Mouse (Mus musculus) kidney, embryonic 14.5 days (tissue): ENCODE results near the gene Dirc2. TPM values are rescaled to one million over a fixed set of nuclear protein-coding genes. Genes with fewer than 3 reads are reported as not detected.

Experiments
- ATAC-seq: fragments of 200-750 bp; cut with Nextera tagmentation; 2 replicates; pipeline ENCODE4 v1.8.0; 2017; ENCODE audit warnings: moderate number of reproducible peaks, mild to moderate bottlenecking, moderate TSS enrichment, moderate library complexity; ENCODE audit not compliant: low FRiP score, low TSS enrichment
- H3K27ac ChIP-seq: fragments of 300-500 bp; sonication (generic); 2 replicates; pipeline ENCODE4 v1.5.1; 2014; ENCODE audit warnings: low read depth, mild to moderate bottlenecking, low read length, moderate library complexity, mixed read lengths
- H3K27me3 ChIP-seq: fragments of 300-500 bp; sonication (generic); 2 replicates; pipeline ENCODE4 v1.6.1; 2014; ENCODE audit warnings: mild to moderate bottlenecking, low read length; ENCODE audit not compliant: control insufficient read depth, insufficient read depth
- H3K36me3 ChIP-seq: fragments of 300-500 bp; sonication (generic); 2 replicates; pipeline ENCODE4 v1.6.1; 2014; ENCODE audit warnings: low read length, mixed read lengths; ENCODE audit not compliant: control insufficient read depth, insufficient read depth
- H3K4me1 ChIP-seq: fragments of 300-500 bp; sonication (generic); 2 replicates; pipeline ENCODE4 v1.6.1; 2014; ENCODE audit warnings: low read length, mixed read lengths; ENCODE audit not compliant: control insufficient read depth, insufficient read depth
- H3K4me2 ChIP-seq: fragments of 300-500 bp; sonication (generic); replicated peaks from 2 replicates; pipeline ENCODE4 v1.6.1; 2014; ENCODE audit warnings: low read depth, mild to moderate bottlenecking, low read length
- H3K4me3 ChIP-seq: fragments of 300-500 bp; sonication (generic); 2 replicates; pipeline ENCODE4 v1.5.1; 2014; ENCODE audit warnings: mild to moderate bottlenecking, low read length
- H3K9ac ChIP-seq: fragments of 300-500 bp; sonication (generic); 2 replicates; pipeline ENCODE4 v1.6.1; 2014; ENCODE audit warnings: low read depth, mild to moderate bottlenecking, low read length, moderate library complexity
- H3K9me3 ChIP-seq: fragments of 300-500 bp; sonication (generic); 2 replicates; pipeline ENCODE4 v1.6.1; 2016; ENCODE audit warnings: low read length; ENCODE audit not compliant: control insufficient read depth
- WGBS: fragments of 180-500 bp; shearing (Covaris S2); extraction: QIAGEN DNeasy Blood & Tissue Kit; methylation state at CpG from one replicate; pipeline ENCODE4 v1.1.7; 2014; 5-methylcytosine and 5-hydroxymethylcytosine counted together
- polyA plus RNA-seq: library from polyadenylated mRNA; unstranded; fragments of >200 nt; fragmentation: Nextera tagmentation; extraction: Ambion mirVana; gene quantifications from 2 replicates; pipeline ENCODE4 v1.2.1, GENCODE M21; 2014

The Dirc2 gene
- polyA plus RNA-seq, 1 experiment from 2014 or later, result 17.9 TPM

DNA sequence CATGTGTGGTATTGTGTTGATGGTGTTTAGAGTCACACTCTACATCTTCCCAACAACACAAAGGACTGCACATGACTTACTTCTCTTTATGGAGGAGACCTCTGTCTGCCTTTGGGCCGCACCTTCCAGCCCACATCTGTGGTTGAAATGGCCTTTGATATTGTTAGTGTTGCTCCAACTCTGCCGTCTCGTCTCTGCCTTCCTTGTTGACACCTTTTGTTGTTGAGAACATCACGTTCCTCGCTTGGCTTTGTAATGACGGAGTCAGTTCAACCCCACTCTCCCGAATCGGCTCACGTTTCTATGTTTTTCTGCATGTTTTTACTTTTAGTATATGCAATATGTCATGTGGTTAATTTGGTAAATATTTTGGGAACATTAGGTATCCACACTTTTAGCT, 11.9 kb upstream of the Dirc2 start:
- no peaks in the 10 kb centered on the region for H3K36me3 ChIP-seq

DNA sequence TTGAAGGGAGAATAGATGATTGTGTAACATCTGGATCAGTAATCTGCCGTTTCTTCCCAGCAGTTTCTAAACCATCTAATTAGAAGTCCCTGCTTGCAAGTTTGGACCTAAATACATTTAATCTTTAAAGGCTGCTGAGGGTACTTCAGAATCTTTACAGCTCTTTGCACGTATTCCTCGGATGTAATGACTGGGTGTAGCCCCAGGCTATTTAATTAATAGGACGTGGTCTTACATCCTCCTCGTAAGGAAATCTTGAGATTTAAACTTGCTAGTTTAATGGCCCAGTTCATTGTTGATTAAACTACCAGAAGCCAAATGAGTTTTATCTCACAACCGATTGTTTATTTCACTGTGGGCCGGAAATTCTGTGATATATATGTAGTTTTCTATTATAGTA, 10.5 kb upstream of the Dirc2 start:
- H3K9ac ChIP-seq, result no peak overlapping the region
- H3K4me1 ChIP-seq, result 0 out of 2 replicates have a peak, but pooled peaks cover 4% of the 10 kb centered on the region
- 67% methylated on average over 7 of the region's 7 CpGs for WGBS
- no peaks in the 10 kb centered on the region for H3K27me3 ChIP-seq
- no peak overlapping the region for H3K4me3 ChIP-seq
- no peak overlapping the region for H3K4me2 ChIP-seq
- no peak for ATAC-seq
- no peak overlapping the region for H3K27ac ChIP-seq
- H3K9me3 ChIP-seq, result no peaks in the 10 kb centered on the region
- H3K36me3 ChIP-seq, result no peaks in the 10 kb centered on the region

More for the DNA sequence above, 11.9 kb upstream of the Dirc2 start:
- Histone ChIP-seq H3K4me1 (0 out of 2 replicates have a peak, but pooled peaks cover 4% of the 10 kb centered on the region), H3K9me3 (no peaks in the 10 kb centered on the region), H3K4me3 (no peak overlapping the region), H3K27me3 (no peaks in the 10 kb centered on the region), H3K9ac (no peak overlapping the region), H3K4me2 (no peak overlapping the region), H3K27ac (no peak overlapping the region)
- 77% methylated on average over 9 of the region's 9 CpGs for WGBS
- no peak for ATAC-seq

DNA sequence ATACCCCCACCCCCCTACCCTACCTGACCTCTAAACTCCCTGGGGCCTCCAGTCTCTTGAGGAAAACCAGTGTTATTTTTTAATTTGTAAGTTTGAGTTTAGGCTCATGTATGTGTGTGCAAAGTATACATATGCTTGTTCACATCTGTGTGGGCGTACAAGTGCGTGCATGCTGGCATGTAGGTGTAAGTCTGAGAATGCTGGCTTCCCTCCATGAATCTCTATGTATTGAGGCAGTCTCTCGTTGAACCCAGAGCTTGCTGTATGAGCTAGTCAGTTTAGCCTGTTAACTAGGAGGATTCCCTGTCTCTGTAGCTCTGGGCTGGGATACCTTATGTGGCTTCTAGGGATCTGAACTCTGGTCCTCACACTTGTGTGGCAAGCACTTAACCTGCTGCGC, 8.6 kb upstream of the Dirc2 start:
- Histone ChIP-seq H3K36me3 (no peaks in the 10 kb centered on the region), H3K4me2 (no peak overlapping the region), H3K9ac (no peak overlapping the region), H3K27ac (no peak overlapping the region), H3K4me3 (no peak overlapping the region), H3K9me3 (no peaks in the 10 kb centered on the region), H3K4me1 (no peaks in the 10 kb centered on the region), H3K27me3 (no peaks in the 10 kb centered on the region)
- 95% methylated on average over 4 of the region's 4 CpGs for WGBS
- ATAC-seq, result no peak

DNA sequence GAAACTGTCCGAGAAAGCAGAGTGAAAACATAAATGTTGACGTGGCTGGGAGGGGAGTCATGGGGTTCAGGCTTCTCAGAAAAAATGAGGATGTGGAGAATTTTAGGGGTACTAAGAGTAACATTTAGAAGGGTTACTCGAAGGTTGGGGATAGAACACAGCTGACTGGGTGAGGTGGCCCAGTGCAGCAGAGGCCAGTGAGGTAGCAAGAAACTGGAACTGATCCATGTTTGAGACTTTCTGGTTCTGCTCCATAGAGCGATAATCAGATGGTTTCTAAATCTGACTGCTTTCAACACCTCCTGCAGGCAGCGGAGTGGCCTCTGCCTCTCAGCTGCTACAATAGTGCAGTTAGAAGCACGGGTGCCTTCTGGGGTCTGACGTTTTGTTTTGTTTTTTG, 7.6 kb upstream of the Dirc2 start:
- no peak for ATAC-seq
- Histone ChIP-seq H3K27me3 (no peaks in the 10 kb centered on the region), H3K36me3 (no peaks in the 10 kb centered on the region), H3K27ac (no peak overlapping the region), H3K9me3 (no peaks in the 10 kb centered on the region), H3K4me1 (no peaks in the 10 kb centered on the region), H3K4me3 (no peak overlapping the region), H3K9ac (no peak overlapping the region), H3K4me2 (no peak overlapping the region)
- 87% methylated on average over 7 of the region's 7 CpGs for WGBS

DNA sequence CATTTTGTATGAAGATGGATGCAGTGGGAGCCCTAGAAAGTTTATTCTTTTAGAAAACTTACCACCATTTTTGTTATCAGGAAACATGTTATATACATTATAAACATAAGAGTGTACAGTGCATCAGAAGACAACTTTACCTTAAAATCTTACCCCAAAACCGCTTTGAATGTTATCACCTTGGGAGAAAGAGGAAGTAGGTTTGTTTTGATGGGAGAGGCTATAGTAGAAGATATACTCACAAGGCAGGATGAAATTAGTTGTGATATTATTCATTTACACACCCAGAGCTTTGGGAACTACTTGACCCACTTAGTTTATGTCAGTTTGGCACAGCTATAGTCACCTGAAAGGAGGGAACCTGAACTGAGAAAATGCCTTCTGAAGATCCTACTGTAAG, 6.7 kb upstream of the Dirc2 start:
- no peak overlapping the region for H3K4me2 ChIP-seq
- H3K27ac ChIP-seq, result no peak overlapping the region
- H3K4me3 ChIP-seq, result no peak overlapping the region
- no peaks in the 10 kb centered on the region for H3K27me3 ChIP-seq
- H3K36me3 ChIP-seq, result no peaks in the 10 kb centered on the region
- no peaks in the 10 kb centered on the region for H3K9me3 ChIP-seq
- no peaks in the 10 kb centered on the region for H3K4me1 ChIP-seq
- 97% methylated on average over 1 of the region's 1 CpGs for WGBS
- no peak for ATAC-seq
- H3K9ac ChIP-seq, result no peak overlapping the region

- H3K9ac ChIP-seq, result no peak overlapping the region
- H3K27ac ChIP-seq, result no peak overlapping the region
- 82% methylated on average over 5 of the region's 5 CpGs for whole genome bisulfite sequencing
- no peaks in the 10 kb centered on the region for H3K27me3 ChIP-seq
- peaks cover 5% of the 10 kb centered on the region; the same call in 1 of the 2 replicates for H3K4me1 ChIP-seq
- no peak overlapping the region for H3K4me2 ChIP-seq
- ATAC-seq, result no peak
- H3K4me3 ChIP-seq, result no peak overlapping the region
- H3K9me3 ChIP-seq, result no peaks in the 10 kb centered on the region
- H3K36me3 ChIP-seq, result no peaks in the 10 kb centered on the region
These were observed 3.4 kb upstream of the Dirc2 start for GRCm38 (mm10) chr16:35772598-35772997.

- Histone ChIP-seq H3K4me2 (no peak overlapping the region), H3K4me3 (no peak overlapping the region), H3K4me1 (peaks cover 5% of the 10 kb centered on the region; the same call in 1 of the 2 replicates), H3K36me3 (no peaks in the 10 kb centered on the region), H3K27me3 (no peaks in the 10 kb centered on the region), H3K9me3 (no peaks in the 10 kb centered on the region), H3K27ac (no peak overlapping the region), H3K9ac (no peak overlapping the region)
- no peak for ATAC-seq
- 84% methylated on average over 5 of the region's 5 CpGs for WGBS
These were observed 2.5 kb upstream of the Dirc2 start for GRCm38 (mm10) chr16:35771606-35772005.

- no peak overlapping the region for H3K27ac ChIP-seq
- H3K4me1 ChIP-seq, result peaks cover 5% of the 10 kb centered on the region; the same call in 1 of the 2 replicates
- H3K4me3 ChIP-seq, result peak overlapping the region; percentile 77
- H3K36me3 ChIP-seq, result no peaks in the 10 kb centered on the region
- H3K27me3 ChIP-seq, result no peaks in the 10 kb centered on the region
- WGBS, result 18% methylated on average over 8 of the region's 8 CpGs
- peak overlapping the region; percentile 61; the same call in 1 of the 2 replicates for H3K9ac ChIP-seq
- no peak for ATAC-seq
- H3K9me3 ChIP-seq, result no peaks in the 10 kb centered on the region
- peak overlapping the region; percentile 60 for H3K4me2 ChIP-seq
These were observed 2.0 kb upstream of the Dirc2 start for GRCm38 (mm10) chr16:35771141-35771540.

DNA sequence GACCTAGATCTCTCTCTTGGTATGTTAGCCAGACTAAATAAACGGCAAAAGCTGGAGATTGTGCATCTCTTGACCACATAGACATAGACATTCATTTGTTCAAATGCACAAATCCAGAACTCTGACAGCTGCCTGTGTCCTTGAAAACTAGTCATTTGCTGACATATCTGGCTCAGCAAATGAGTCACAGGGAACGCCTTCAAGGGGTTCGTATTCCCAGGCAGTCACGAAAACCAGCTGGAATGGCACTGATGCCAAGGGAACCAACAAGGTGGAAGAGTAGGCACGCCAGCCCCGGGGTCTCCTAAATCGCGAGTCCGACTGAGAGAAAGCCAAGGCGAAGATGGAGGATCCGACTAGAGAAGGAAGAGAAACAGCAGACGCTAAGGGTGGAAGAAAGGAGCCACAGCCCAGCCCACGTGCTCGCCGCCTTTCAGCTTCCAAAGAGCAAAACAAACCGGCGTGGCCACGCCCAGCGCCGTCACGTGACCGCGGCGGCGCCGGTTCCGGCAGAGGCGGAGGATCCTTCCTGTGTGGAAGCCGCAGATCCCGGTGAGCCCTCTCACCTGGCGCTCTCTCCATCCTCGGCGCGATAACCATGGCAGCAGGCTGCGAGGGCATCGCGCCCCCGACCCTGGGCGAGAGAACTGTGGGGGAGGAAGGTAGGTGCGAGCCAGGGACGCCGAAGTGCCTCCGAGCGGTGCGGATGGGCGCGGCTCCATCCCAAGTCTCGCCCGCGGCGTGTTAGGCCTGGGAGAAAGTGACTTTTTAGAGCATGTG, 912 bp upstream of the Dirc2 start, which contains the start of gene Hspbap1:
Gene Hspbap1, plus strand, starts transcription at position 498 of the 780 bp plus-strand sequence.
- Histone ChIP-seq H3K27ac (no peak within 1 kb of the TSS), H3K27me3 (no peaks in the 10 kb centered on the region), H3K9ac (peak within 1 kb of the TSS; percentile 80), H3K36me3 (no peaks in the 10 kb centered on the region), H3K4me1 (peaks cover 5% of the 10 kb centered on the region; the same call in 1 of the 2 replicates), H3K4me3 (peak within 1 kb of the TSS; percentile 77), H3K9me3 (no peaks in the 10 kb centered on the region), H3K4me2 (peak within 1 kb of the TSS; percentile 60)
- ATAC-seq, result peak; percentile 65
- 1% methylated on average over 51 of the region's 51 CpGs for WGBS
